Mouse (Mus musculus) spleen, adult 12 weeks (tissue): ENCODE results near the gene Adtrp.
A peak's percentile ranks its signal among the peaks of the same experiment; 100 is the strongest.

Experiments used
- DNase-seq: peaks from one replicate; pipeline ENCODE4 v3.0.0; 2022; ENCODE audit warnings: low spot score

Gene Adtrp

GRCm38 (mm10) chr13:41847516-41848126 lies at the start of gene Adtrp:
Gene Adtrp (minus strand): TSS chr13:41847684.
- DNase-seq, result no peak

GRCm38 (mm10) chr13:41892016-41892415 lies 44.5 kb upstream of the Adtrp start:
- DNase-seq, result no peak

GRCm38 (mm10) chr13:41890618-41891017 lies 43.1 kb upstream of the Adtrp start:
- no peak for DNase-seq

- no peak for DNase-seq
Observed at GRCm38 (mm10) chr13:41890111-41890600, 42.7 kb upstream of the Adtrp start.

GRCm38 (mm10) chr13:41888644-41889043 lies 41.2 kb upstream of the Adtrp start:
- no peak for DNase-seq

- DNase-seq, result no peak
Observed at GRCm38 (mm10) chr13:41886120-41886519, 38.6 kb upstream of the Adtrp start.

GRCm38 (mm10) chr13:41883665-41884291 lies 36.3 kb upstream of the Adtrp start:
- DNase-seq, result peak; percentile 14

- no peak for DNase-seq
Observed at GRCm38 (mm10) chr13:41881201-41881600, 33.7 kb upstream of the Adtrp start.

GRCm38 (mm10) chr13:41880525-41880924 lies 33.0 kb upstream of the Adtrp start:
- DNase-seq, result no peak

- DNase-seq, result no peak
Observed at GRCm38 (mm10) chr13:41872686-41873085, 25.2 kb upstream of the Adtrp start.

- DNase-seq, result no peak
Observed at GRCm38 (mm10) chr13:41872161-41872562, 24.7 kb upstream of the Adtrp start.

- DNase-seq, result no peak
Observed at GRCm38 (mm10) chr13:41867533-41867932, 20.0 kb upstream of the Adtrp start.

- no peak for DNase-seq
Observed at GRCm38 (mm10) chr13:41865575-41865974, 18.1 kb upstream of the Adtrp start.

GRCm38 (mm10) chr13:41865071-41865470 lies 17.6 kb upstream of the Adtrp start:
- DNase-seq, result no peak

GRCm38 (mm10) chr13:41860603-41861405 lies 13.3 kb upstream of the Adtrp start:
- no peak for DNase-seq

GRCm38 (mm10) chr13:41855206-41856185 lies 8.0 kb upstream of the Adtrp start:
- no peak for DNase-seq

- no peak for DNase-seq
Observed at GRCm38 (mm10) chr13:41850727-41851378, 3.4 kb upstream of the Adtrp start.

- no peak for DNase-seq
Observed at GRCm38 (mm10) chr13:41846516-41846915, 968 bp downstream of the Adtrp start.

GRCm38 (mm10) chr13:41845013-41845412 lies 2.5 kb downstream of the Adtrp start:
- DNase-seq, result no peak

- no peak for DNase-seq
Observed at GRCm38 (mm10) chr13:41844071-41844470, 3.4 kb downstream of the Adtrp start.

- DNase-seq, result no peak
Observed at GRCm38 (mm10) chr13:41833614-41834139, 13.8 kb downstream of the Adtrp start.
